Mouse (Mus musculus) CH12.LX (cell line): ENCODE measurements around the gene Sfxn2. TPM values are rescaled to one million over a fixed set of nuclear protein-coding genes. Genes with fewer than 3 reads are reported as not detected.

Source experiments
- DNase-seq: peaks from one replicate; pipeline ENCODE4 v3.0.0-alpha.2; 2013; ENCODE audit errors: extremely low read depth
- H3K27ac ChIP-seq: 2 replicates; pipeline ENCODE4 v1.5.1; 2012; ENCODE audit warnings: low read depth, mild to moderate bottlenecking, control low read depth, moderate library complexity; ENCODE audit not compliant: insufficient read depth
- H3K27me3 ChIP-seq: replicated peaks from 2 replicates; pipeline ENCODE3; 2012; ENCODE audit warnings: inconsistent platforms
- H3K36me3 ChIP-seq, 2 experiments: replicated peaks in 1 of 2; 2 replicates each; pipeline versions ENCODE3 to v1.6.1; 2012; ENCODE audit warnings: inconsistent platforms in 1 of 2, low read length in 1 of 2, mild to moderate bottlenecking in 1 of 2, mixed read lengths in 1 of 2, moderate library complexity in 1 of 2; ENCODE audit not compliant: control insufficient read depth in 1 of 2, insufficient read depth in 1 of 2
- H3K4me1 ChIP-seq, 2 experiments: 2 replicates each; pipeline ENCODE4 v1.6.1; 2012; ENCODE audit warnings: inconsistent platforms in 1 of 2, moderate library complexity in 1 of 2; ENCODE audit not compliant: insufficient read depth in 2 of 2, control insufficient read depth in 1 of 2
- H3K4me2 ChIP-seq: 2 replicates; pipeline ENCODE4 v1.6.1; 2012; ENCODE audit warnings: low read depth, mild to moderate bottlenecking, control low read depth; ENCODE audit not compliant: poor library complexity, insufficient read depth, severe bottlenecking
- H3K4me3 ChIP-seq, 3 experiments: fragments of 150-350 bp in 1 of 3; sonication (generic) in 1 of 3; replicated peaks in 1 of 3; 2 replicates each; pipeline versions ENCODE3 to v1.5.1; 2011 to 2012; ENCODE audit warnings: low read depth in 2 of 3, low read length in 2 of 3, mild to moderate bottlenecking in 2 of 3, moderate library complexity in 2 of 3, control low read depth in 1 of 3, improper control_type of control experiment in 1 of 3, inconsistent platforms in 1 of 3, mixed read lengths in 1 of 3; ENCODE audit not compliant: poor library complexity in 1 of 3
- H3K79me2 ChIP-seq: replicated peaks from 2 replicates; pipeline ENCODE4 v1.6.1; 2012; ENCODE audit warnings: mild to moderate bottlenecking, moderate library complexity; ENCODE audit not compliant: control insufficient read depth, poor library complexity, insufficient read depth, severe bottlenecking; ENCODE audit errors: extremely low read depth
- H3K9ac ChIP-seq: 2 replicates; pipeline ENCODE4 v1.6.1; 2012; ENCODE audit warnings: low read depth, mild to moderate bottlenecking, control low read depth, moderate library complexity; ENCODE audit not compliant: insufficient read depth
- H3K9me3 ChIP-seq: replicated peaks from 2 replicates; pipeline ENCODE3; 2012; ENCODE audit warnings: low read length, inconsistent platforms, mixed read lengths
- CHD2 ChIP-seq: IDR thresholded peaks from 2 replicates; pipeline ENCODE4 v1.6.1; 2011; ENCODE audit warnings: low read length, improper control_type of control experiment
- CTCF ChIP-seq, 2 experiments: IDR thresholded peaks in 1 of 2; conservative IDR thresholded peaks in 1 of 2; 2 replicates each; pipeline ENCODE4 v1.5.1; 2011 to 2012; ENCODE audit warnings: low read depth in 2 of 2, low read length in 2 of 2, improper control_type of control experiment in 1 of 2, inconsistent platforms in 1 of 2, mild to moderate bottlenecking in 1 of 2, moderate library complexity in 1 of 2
- EP300 ChIP-seq: IDR thresholded peaks from 2 replicates; pipeline ENCODE4 v1.6.1; 2011; ENCODE audit warnings: low read length, improper control_type of control experiment
- GABPA ChIP-seq: IDR thresholded peaks from 2 replicates; pipeline ENCODE4 v1.6.1; 2012; ENCODE audit warnings: low read depth, low read length, improper control_type of control experiment, inconsistent platforms; ENCODE audit not compliant: insufficient replicate concordance
- IRF4 ChIP-seq: IDR thresholded peaks from 2 replicates; pipeline ENCODE4 v1.6.1; 2014; ENCODE audit warnings: low read depth, mild to moderate bottlenecking, inconsistent platforms, low read length, improper control_type of control experiment
- JUN ChIP-seq: IDR thresholded peaks from 2 replicates; pipeline ENCODE4 v1.6.1; 2011; ENCODE audit warnings: low read depth, mild to moderate bottlenecking, low read length, improper control_type of control experiment, moderate library complexity; ENCODE audit not compliant: insufficient read depth
- KAT2A ChIP-seq: IDR thresholded peaks from 2 replicates; pipeline ENCODE4 v1.6.1; 2012; ENCODE audit warnings: low read length, improper control_type of control experiment, inconsistent platforms; ENCODE audit not compliant: insufficient replicate concordance
- MAX ChIP-seq: IDR thresholded peaks from 2 replicates; pipeline ENCODE4 v1.6.1; 2011; ENCODE audit warnings: low read length, improper control_type of control experiment
- MAZ ChIP-seq: IDR thresholded peaks from 2 replicates; pipeline ENCODE4 v1.6.1; 2012; ENCODE audit warnings: low read depth, mild to moderate bottlenecking, inconsistent platforms, low read length, improper control_type of control experiment, moderate library complexity
- MYC ChIP-seq: IDR thresholded peaks from 2 replicates; pipeline ENCODE4 v1.6.1; 2011; ENCODE audit warnings: low read depth, mild to moderate bottlenecking, improper control_type of control experiment, low read length
- NELFE ChIP-seq: IDR thresholded peaks from 2 replicates; pipeline ENCODE4 v1.6.1; 2011; ENCODE audit warnings: low read depth, low read length, improper control_type of control experiment
- POLR2AphosphoS2 ChIP-seq: IDR thresholded peaks from 2 replicates; pipeline ENCODE4 v1.6.1; 2011; ENCODE audit warnings: low read depth, low read length, improper control_type of control experiment
- SIN3A ChIP-seq: IDR thresholded peaks from 2 replicates; pipeline ENCODE4 v1.6.1; 2012; ENCODE audit warnings: low read length, improper control_type of control experiment, inconsistent platforms
- SMC3 ChIP-seq: IDR thresholded peaks from 2 replicates; pipeline ENCODE4 v1.6.1; 2011; ENCODE audit warnings: low read depth, low read length, improper control_type of control experiment
- TBP ChIP-seq: conservative IDR thresholded peaks from 2 replicates; pipeline ENCODE4 v1.6.1; 2011; ENCODE audit warnings: low read depth, low read length, improper control_type of control experiment
- TCF12 ChIP-seq: IDR thresholded peaks from 2 replicates; pipeline ENCODE4 v1.6.1; 2014; ENCODE audit warnings: low read depth, mild to moderate bottlenecking, inconsistent platforms, low read length, improper control_type of control experiment
- UBTF ChIP-seq: IDR thresholded peaks from 2 replicates; pipeline ENCODE4 v1.6.1; 2012; ENCODE audit warnings: low read depth, mild to moderate bottlenecking, inconsistent platforms, low read length, improper control_type of control experiment, moderate library complexity
- USF1 ChIP-seq: IDR thresholded peaks from 2 replicates; pipeline ENCODE4 v1.6.1; 2014; ENCODE audit warnings: low read depth, mild to moderate bottlenecking, inconsistent platforms, low read length, improper control_type of control experiment
- ZKSCAN1 ChIP-seq: IDR thresholded peaks from 2 replicates; pipeline ENCODE4 v1.6.1; 2012; ENCODE audit warnings: low read depth, inconsistent platforms, low read length, improper control_type of control experiment, borderline replicate concordance
- ZNF384 ChIP-seq: IDR thresholded peaks from 2 replicates; pipeline ENCODE4 v1.6.1; 2012; ENCODE audit warnings: low read depth, low read length, improper control_type of control experiment, inconsistent platforms
- dilution Hi-C: fragments of 300-500 bp; cut with MboI; formaldehyde crosslinking; loops from 2 replicates; pipeline ENCODE4 v1.14.3; 2020; ENCODE audit warnings: low sequenced_read_pairs; ENCODE audit not compliant: extremely low pct_unique_long_range_greater_than_20kb, extremely low pct_ligation_motif_present
- in situ Hi-C: fragments of 300-500 bp; cut with MboI; formaldehyde crosslinking; loops from 3 replicates; pipeline ENCODE4 v1.14.3; 2019; ENCODE audit warnings: low sequenced_read_pairs, low pct_ligation_motif_present, low pct_unique_long_range_greater_than_20kb, mixed read lengths
- polyA plus RNA-seq: library from polyadenylated mRNA; unstranded; fragments of >175 nt; gene quantifications from 2 replicates; pipeline ENCODE4 v1.2.1, GENCODE M21; 2012; ENCODE audit warnings: low read depth; ENCODE audit not compliant: insufficient read length
- total RNA-seq, 2 experiments: library from RNA; depleted of rRNA; stranded (reverse); fragments of 300-350 nt in 1 of 2; fragments of >200 nt in 1 of 2; gene quantifications; 2 replicates each; pipeline ENCODE4 v1.2.3; 2012 to 2014

Gene Sfxn2
- total and polyA plus RNA-seq, 3 experiments: 5.9 to 11.1 (median 8.5) TPM

DNA sequence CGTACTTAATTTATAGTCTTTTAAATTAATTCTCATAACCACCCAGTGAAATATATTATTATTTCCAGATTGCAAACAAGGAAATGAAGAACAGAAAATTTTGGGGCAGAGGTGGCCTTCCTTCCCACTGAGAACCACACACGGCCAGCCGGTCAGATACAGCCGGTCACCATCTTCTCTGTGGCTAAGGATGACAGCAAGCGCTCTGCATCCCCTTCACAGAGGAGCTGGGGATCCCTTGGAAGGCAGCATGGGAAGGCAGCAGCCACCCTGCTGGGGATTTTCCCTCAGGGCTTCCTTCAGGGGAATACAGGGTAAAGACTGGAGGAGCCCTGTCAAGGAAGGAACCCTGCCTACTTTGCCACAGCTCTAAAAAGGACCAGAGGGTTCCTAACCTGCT, 39.6 kb upstream of the Sfxn2 start:
- peaks cover 0 to 9% of the 10 kb centered on the region in 2 experiments for H3K36me3 ChIP-seq
- H3K9me3 ChIP-seq: no peaks in the 10 kb centered on the region
- DNase-seq: no peak
- dilution Hi-C loops: no loop called here
- H3K4me1 ChIP-seq: peaks cover 9 to 68% of the 10 kb centered on the region in 2 experiments
- H3K4me2 ChIP-seq: no peak overlapping the region
- no peak overlapping the region for H3K27ac ChIP-seq
- no peak overlapping the region for H3K4me3 ChIP-seq
- no peaks in the 10 kb centered on the region for H3K27me3 ChIP-seq
- H3K9ac ChIP-seq: no peak overlapping the region
- TF ChIP-seq TCF12 (no peak), ZNF384 (no peak), CTCF (conservative IDR thresholded peaks at IDR 0.05 in 1 of 2, IDR thresholded peaks at IDR 0.05 in 1 of 2; ENCODE audit: low read depth in 2 of 2, low read length in 2 of 2) (no peak), IRF4 (no peak), KAT2A (no peak), EP300 (no peak), NELFE (no peak), UBTF (no peak), POLR2AphosphoS2 (no peak), USF1 (no peak), CHD2 (no peak), SMC3 (no peak), SIN3A (no peak), ZKSCAN1 (no peak), MAX (no peak)
- TF ChIP-seq, all 38 proteins: peak for 0
- H3K79me2 ChIP-seq: no peaks in the 10 kb centered on the region
- in situ Hi-C loops: no loop called here

DNA sequence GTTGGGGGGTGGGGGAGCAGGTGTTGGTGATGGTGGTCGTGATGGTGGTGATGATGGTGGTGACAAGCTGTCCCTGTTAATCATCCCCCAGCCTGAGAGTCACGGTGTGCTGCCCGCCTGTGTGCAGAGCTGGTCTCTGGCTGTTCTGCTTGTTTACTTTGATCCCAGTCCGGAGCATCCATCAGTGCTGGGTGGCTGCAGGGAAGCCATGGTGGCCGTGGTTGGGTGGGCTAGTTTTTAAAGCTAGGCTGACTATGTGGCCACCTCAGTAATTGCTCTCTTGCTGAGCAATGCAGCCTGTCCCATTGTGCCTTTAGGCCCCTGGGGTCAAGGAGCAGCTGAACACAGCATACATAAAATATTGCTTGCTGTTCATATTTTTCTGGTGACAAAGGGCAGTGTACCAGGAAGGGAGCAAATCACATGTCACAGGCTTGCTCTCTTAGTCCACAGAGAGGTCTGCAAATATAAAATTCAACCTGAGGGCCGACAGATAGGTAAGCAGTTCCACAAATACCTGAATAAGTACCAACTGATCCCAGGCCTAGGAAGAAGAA, 38.5 kb upstream of the Sfxn2 start:
- Histone ChIP-seq H3K27ac (no peak overlapping the region), H3K9ac (no peak overlapping the region), H3K36me3 (peaks cover 0 to 13% of the 10 kb centered on the region in 2 experiments), H3K4me2 (no peak overlapping the region), H3K4me1 (peaks cover 6 to 57% of the 10 kb centered on the region in 2 experiments), H3K79me2 (no peaks in the 10 kb centered on the region), H3K27me3 (no peaks in the 10 kb centered on the region), H3K4me3 (no peak overlapping the region), H3K9me3 (no peaks in the 10 kb centered on the region)
- dilution Hi-C loops (no loop called here), in situ Hi-C loops (no loop called here)
- no peak for DNase-seq
- no peak for TF ChIP-seq UBTF
- no peak for TF ChIP-seq MAZ
- no peak for TF ChIP-seq USF1
- no peak for TF ChIP-seq EP300
- TF ChIP-seq MYC: no peak
- TF ChIP-seq GABPA: no peak
- no peak for TF ChIP-seq JUN
- TF ChIP-seq CHD2: no peak
- no peak for TF ChIP-seq CTCF (conservative IDR thresholded peaks at IDR 0.05 in 1 of 2, IDR thresholded peaks at IDR 0.05 in 1 of 2; ENCODE audit: low read depth in 2 of 2, low read length in 2 of 2)
- no peak for TF ChIP-seq TBP
